ENCODE assay signal across 24 mouse cellular contexts in the genomic region with DNA sequence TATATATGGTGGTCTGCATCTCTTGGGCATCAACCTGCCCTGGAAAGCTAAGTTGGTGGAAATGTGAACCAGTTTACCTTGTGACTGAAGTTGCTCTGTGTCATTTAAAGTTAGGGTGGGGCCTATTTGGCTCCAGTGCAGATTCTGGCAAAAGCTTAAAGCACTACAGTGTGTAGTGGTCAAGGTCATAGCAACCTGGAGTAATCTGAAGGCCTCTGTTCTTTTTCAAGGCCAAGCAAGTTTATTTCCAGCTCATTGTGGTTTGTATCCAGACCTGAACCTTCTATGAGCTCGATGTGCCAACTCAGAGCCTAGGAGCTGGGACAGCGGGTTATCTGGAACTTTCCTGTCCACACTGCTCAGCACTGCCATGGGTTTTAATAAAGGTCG. TPM values are rescaled to one million over a fixed set of nuclear protein-coding genes. Genes with fewer than 3 reads are reported as not detected.
DNase-seq lines count a peak whose midpoint lies in the region; ATAC-seq and TF ChIP-seq lines count a peak whose summit lies in the region.
"Had no signal": no experiment of that assay in that cellular context is flagged by ENCODE, and none has a peak within 500 bp of the region (broad histone marks: within the 10 kb centered on the region; RNA-seq: fewer than 3 reads in every experiment).

No protein-coding gene starts in this region.

- no peak overlapping the region for H3K9ac ChIP-seq in kidney, embryonic 15.5 days
- H3K9ac ChIP-seq in heart, embryonic 14.5 days (ENCODE audit: low read length) = peak overlapping the region; percentile 39; the same call in 1 of the 2 replicates
- no peak overlapping the region for H3K9ac ChIP-seq in intestine, postnatal 0 days (ENCODE audit: low read depth, low read length)
- H3K9ac ChIP-seq: forebrain, postnatal 0 days; hindbrain, embryonic 14.5 days; limb, embryonic 13.5 days; liver, embryonic 12.5 days; midbrain, embryonic 13.5 days; neural tube, embryonic 12.5 days had no signal

- no peaks in the 10 kb centered on the region for H3K9me3 ChIP-seq in kidney, embryonic 15.5 days (replicated peaks)
- no peaks in the 10 kb centered on the region for H3K9me3 ChIP-seq in heart, embryonic 14.5 days (ENCODE audit: control insufficient read depth, low read length)
- H3K9me3 ChIP-seq in intestine, postnatal 0 days (ENCODE audit: control insufficient read depth) = no peaks in the 10 kb centered on the region
- H3K9me3 ChIP-seq: limb, embryonic 13.5 days; liver, embryonic 12.5 days; megakaryocyte, embryonic 14.5 days; midbrain, embryonic 13.5 days; neural tube, embryonic 12.5 days had no signal

- TF ChIP-seq CTCF in kidney, adult 2 months (conservative IDR thresholded peaks at IDR 0.05; ENCODE audit: insufficient read depth, insufficient read length, low read depth, low read length) = no peak
- no peak for TF ChIP-seq CTCF in intestine, postnatal 0 days (IDR thresholded peaks at IDR 0.05; ENCODE audit: low read depth)

- ATAC-seq in kidney, embryonic 15.5 days (replicated peaks; ENCODE audit: low FRiP score) = no peak
- ATAC-seq in heart, embryonic 14.5 days (ENCODE audit: insufficient number of reproducible peaks, insufficient read depth, low FRiP score, low read depth) = peak; percentile 52
- no peak for ATAC-seq in intestine, postnatal 0 days
- ATAC-seq: forebrain, postnatal 0 days; liver, embryonic 12.5 days; midbrain, embryonic 13.5 days had no signal

- H3K27me3 ChIP-seq in kidney, adult 2 months (replicated peaks; ENCODE audit: control insufficient read depth, insufficient read depth, low read length) = no peaks in the 10 kb centered on the region
- H3K27me3 ChIP-seq in kidney, embryonic 15.5 days = no peaks in the 10 kb centered on the region
- no peaks in the 10 kb centered on the region for H3K27me3 ChIP-seq in heart, embryonic 14.5 days (ENCODE audit: control insufficient read depth, insufficient read depth, low read length)
- H3K27me3 ChIP-seq in intestine, postnatal 0 days (replicated peaks; ENCODE audit: control insufficient read depth, insufficient read depth, low read length) = no peaks in the 10 kb centered on the region
- H3K27me3 ChIP-seq: limb, embryonic 13.5 days; liver, embryonic 12.5 days; megakaryocyte, embryonic 14.5 days; midbrain, embryonic 13.5 days; neural tube, embryonic 12.5 days had no signal

- DNase-seq in adrenal gland, adult 2 months = peak; percentile 57
- no peak for DNase-seq in adrenal gland, postnatal 25 days
- peak; percentile 16 for DNase-seq in kidney, adult 2 months
- peak; percentile 22 for DNase-seq in ES-CJ7 (ENCODE audit: low read depth, low spot score)
- DNase-seq in thymus, postnatal 10 days (ENCODE audit: low spot score in 2 of 2) = no peak
- DNase-seq: cerebellum, adult 11 months; cerebellum, postnatal 10 days; forebrain, postnatal 0 days; gastrocnemius, postnatal 14 days; kidney, postnatal 4 days; layer of hippocampus, adult 9-11 months; lung, adult 18-20 months; lung, postnatal 14 days; thymus, adult 18-20 months; thymus, postnatal 4 days had no signal

- H3K36me3 ChIP-seq in kidney, adult 2 months (ENCODE audit: control insufficient read depth, insufficient read depth, low read length) = no peaks in the 10 kb centered on the region
- no peaks in the 10 kb centered on the region for H3K36me3 ChIP-seq in kidney, embryonic 15.5 days
- 0 out of 2 replicates have a peak, but pooled peaks cover 3% of the 10 kb centered on the region for H3K36me3 ChIP-seq in heart, embryonic 14.5 days (ENCODE audit: control insufficient read depth, insufficient read depth, low read length)
- 0 out of 2 replicates have a peak, but pooled peaks cover 9% of the 10 kb centered on the region for H3K36me3 ChIP-seq in intestine, postnatal 0 days (ENCODE audit: control insufficient read depth, insufficient read depth)
- H3K36me3 ChIP-seq: liver, embryonic 12.5 days; midbrain, embryonic 13.5 days had no signal

- WGBS in kidney, adult 2 months = 77% methylated on average over 3 of the region's 3 CpGs
- WGBS in kidney, embryonic 15.5 days = 87% methylated on average over 3 of the region's 3 CpGs
- 44% methylated on average over 3 of the region's 3 CpGs for WGBS in heart, embryonic 14.5 days
- 80% methylated on average over 3 of the region's 3 CpGs for WGBS in intestine, postnatal 0 days

- peaks cover 6% of the 10 kb centered on the region; the same call in 1 of the 2 replicates for H3K4me1 ChIP-seq in kidney, adult 2 months (ENCODE audit: control insufficient read depth, insufficient read depth, low read length)
- 0 out of 2 replicates have a peak, but pooled peaks cover 3% of the 10 kb centered on the region for H3K4me1 ChIP-seq in kidney, embryonic 15.5 days
- peaks cover 35 to 57% of the 10 kb centered on the region in 2 experiments for H3K4me1 ChIP-seq in heart, embryonic 14.5 days (ENCODE audit: control insufficient read depth in 2 of 2, insufficient read depth in 2 of 2, low read length in 2 of 2)
- no peaks in the 10 kb centered on the region for H3K4me1 ChIP-seq in intestine, postnatal 0 days (replicated peaks; ENCODE audit: control insufficient read depth, insufficient read depth, low read length)
- H3K4me1 ChIP-seq: limb, embryonic 13.5 days; midbrain, embryonic 13.5 days; neural tube, embryonic 12.5 days had no signal

- no peak overlapping the region for H3K4me3 ChIP-seq in kidney, adult 2 months (ENCODE audit: insufficient read depth, low read depth, low read length)
- H3K4me3 ChIP-seq in kidney, embryonic 15.5 days (replicated peaks) = no peak overlapping the region
- H3K4me3 ChIP-seq in heart, embryonic 14.5 days (ENCODE audit: control insufficient read depth in 1 of 2, insufficient read depth in 1 of 2, low read depth in 1 of 2, low read length in 2 of 2) = no peak overlapping the region
- no peak overlapping the region for H3K4me3 ChIP-seq in intestine, postnatal 0 days (ENCODE audit: low read depth, low read length)
- H3K4me3 ChIP-seq: limb, embryonic 13.5 days; liver, embryonic 12.5 days; megakaryocyte, embryonic 14.5 days; midbrain, embryonic 13.5 days; neural tube, embryonic 12.5 days had no signal

- H3K4me2 ChIP-seq in kidney, embryonic 15.5 days = no peak overlapping the region
- H3K4me2 ChIP-seq in heart, embryonic 14.5 days (ENCODE audit: low read length) = 0 out of 2 replicates have a peak overlapping the region, but pooled peaks have one; percentile 4
- no peak overlapping the region for H3K4me2 ChIP-seq in intestine, postnatal 0 days (replicated peaks; ENCODE audit: low read depth)
- H3K4me2 ChIP-seq: hindbrain, embryonic 14.5 days; limb, embryonic 13.5 days; liver, embryonic 12.5 days; midbrain, embryonic 13.5 days; neural tube, embryonic 12.5 days had no signal

- no peak overlapping the region for H3K27ac ChIP-seq in kidney, adult 2 months (ENCODE audit: insufficient read depth, low read depth, low read length)
- no peak overlapping the region for H3K27ac ChIP-seq in kidney, embryonic 15.5 days
- peak overlapping the region; percentile 90 to 91 for H3K27ac ChIP-seq in heart, embryonic 14.5 days (replicated peaks in 1 of 2; ENCODE audit: control insufficient read depth in 1 of 2, insufficient read depth in 1 of 2, low read depth in 2 of 2, low read length in 2 of 2)
- no peak overlapping the region for H3K27ac ChIP-seq in intestine, postnatal 0 days (ENCODE audit: low read depth, low read length)
- H3K27ac ChIP-seq: hindbrain, embryonic 14.5 days; limb, embryonic 13.5 days; liver, embryonic 12.5 days; midbrain, embryonic 13.5 days; neural tube, embryonic 12.5 days had no signal

- no peak for TF ChIP-seq POLR2A in kidney, adult 2 months (IDR thresholded peaks at IDR 0.05; ENCODE audit: low read depth, low read length)

RNA-seq across cellular contexts. Expression of a gene that starts 45.6 kb away (rescaled TPM):
- total RNA-seq in adrenal gland, adult 2 months (2021) = 10 to 100 TPM; 26.7 to 28.9 TPM
- 12.8 and 14.6 TPM in 2 replicates for polyA plus RNA-seq in adrenal gland, adult 2 months (2012; rRNA removed)
- total RNA-seq in adrenal gland, postnatal 25 days (2021) = 27.3 and 37.0 TPM in 2 replicates
- polyA plus RNA-seq in kidney, adult 2 months (2012; rRNA removed) = 15.1 and 16.6 TPM in 2 replicates
- 9.3 and 10.1 TPM in 2 replicates for polyA plus RNA-seq in kidney, embryonic 15.5 days (2015; fragmentation: Nextera tagmentation; extraction: Ambion mirVana)
- 7.9 and 8.6 TPM in 2 replicates for polyA plus RNA-seq in heart, embryonic 14.5 days (2014; fragmentation: Nextera tagmentation; extraction: Ambion mirVana)
- 2.6 and 3.1 TPM in 2 replicates for polyA plus RNA-seq in intestine, postnatal 0 days (2015; fragmentation: Nextera tagmentation; extraction: Ambion mirVana)

RNA-seq across cellular contexts. Expression of a gene that starts 45.7 kb away (rescaled TPM):
- total RNA-seq in adrenal gland, adult 2 months (2021) = 10 to 100 TPM; 61.4 to 65.6 TPM
- polyA plus RNA-seq in adrenal gland, adult 2 months (2012; rRNA removed) = 69.0 and 79.4 TPM in 2 replicates
- total RNA-seq in adrenal gland, postnatal 25 days (2021) = 80.2 and 89.2 TPM in 2 replicates
- 47.9 and 60.5 TPM in 2 replicates for polyA plus RNA-seq in kidney, adult 2 months (2012; rRNA removed)
- 28.2 and 30.6 TPM in 2 replicates for polyA plus RNA-seq in kidney, embryonic 15.5 days (2015; fragmentation: Nextera tagmentation; extraction: Ambion mirVana)
- 29.1 and 30.4 TPM in 2 replicates for polyA plus RNA-seq in heart, embryonic 14.5 days (2014; fragmentation: Nextera tagmentation; extraction: Ambion mirVana)
- 6.8 and 8.0 TPM in 2 replicates for polyA plus RNA-seq in intestine, postnatal 0 days (2015; fragmentation: Nextera tagmentation; extraction: Ambion mirVana)

Comparison
In these comparisons a context has a peak if more than half of its experiments do, and no peak if none do; other contexts are left out.
1. DNase-seq: peak in adrenal gland, adult 2 months (single experiment), kidney, adult 2 months (single experiment) and ES-CJ7 (single experiment); none in adrenal gland, postnatal 25 days (single experiment) and thymus, postnatal 10 days (0 of 2).
2. H3K27ac ChIP-seq: peak in heart, embryonic 14.5 days (2 of 2); none in kidney, adult 2 months (single experiment), kidney, embryonic 15.5 days (single experiment) and intestine, postnatal 0 days (single experiment).